Comparison of ENCODE assay signal across 8 mouse cellular contexts in the genomic region with DNA sequence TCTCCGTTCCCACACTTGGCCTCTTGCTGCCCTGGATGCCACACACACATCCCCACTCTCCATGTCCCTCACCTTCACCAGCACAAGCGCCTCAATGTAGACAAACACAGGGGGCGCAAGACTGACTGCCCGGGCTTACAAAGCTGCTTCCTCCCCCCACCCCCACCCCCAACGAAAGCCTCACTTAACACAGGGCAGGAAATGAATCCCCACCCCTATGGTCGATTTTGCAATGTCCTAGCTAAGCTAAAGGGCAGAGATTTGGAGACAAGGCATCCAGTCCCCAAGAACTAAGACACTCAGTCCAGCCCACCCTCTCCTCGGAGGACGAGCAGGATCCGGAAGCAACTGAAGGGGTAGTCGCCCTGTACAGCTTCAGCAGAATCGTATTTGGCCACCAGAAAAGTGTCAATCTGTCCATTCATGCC. TPM values are rescaled to one million over a fixed set of nuclear protein-coding genes. Genes with fewer than 3 reads are reported as not detected.
DNase-seq lines count a peak whose midpoint lies in the region; ATAC-seq and TF ChIP-seq lines count a peak whose summit lies in the region.

No protein-coding gene starts in this region.

- no peaks in the 10 kb centered on the region for H3K9me3 ChIP-seq in embryonic facial prominence, embryonic 10.5 days
- no peaks in the 10 kb centered on the region for H3K9me3 ChIP-seq in megakaryocyte, embryonic 14.5 days

- TF ChIP-seq CTCF in kidney, adult 2 months (conservative IDR thresholded peaks at IDR 0.05; ENCODE audit: insufficient read depth, insufficient read length, low read depth, low read length): no peak

- no peak for TF ChIP-seq POLR2A in kidney, adult 2 months (IDR thresholded peaks at IDR 0.05; ENCODE audit: low read depth, low read length)

- H3K4me1 ChIP-seq in kidney, adult 2 months (ENCODE audit: control insufficient read depth, insufficient read depth, low read length): no peaks in the 10 kb centered on the region
- H3K4me1 ChIP-seq in embryonic facial prominence, embryonic 10.5 days: peaks cover 26% of the 10 kb centered on the region
- peaks cover 7% of the 10 kb centered on the region for H3K4me1 ChIP-seq in megakaryocyte, embryonic 14.5 days

- ATAC-seq in inflammation-experienced regulatory T-cells, adult 6 months: peak; percentile 50

- 4% methylated on average over 11 of the region's 11 CpGs for WGBS in kidney, adult 2 months
- under 1% methylated on average over 11 of the region's 11 CpGs for WGBS in embryonic facial prominence, embryonic 10.5 days

- DNase-seq in kidney, postnatal 14 days: peak; percentile 14
- no peak for DNase-seq in kidney, adult 2 months
- DNase-seq in embryonic facial prominence, embryonic 10.5 days (ENCODE audit: low spot score): peak; percentile 51
- peak; percentile 27 for DNase-seq in thymus, postnatal 25 days
- no peak for DNase-seq in ovary, postnatal 10 days (ENCODE audit: low spot score)
- DNase-seq in urinary bladder, postnatal 36 days (ENCODE audit: low spot score in 2 of 2): no peak

- H3K36me3 ChIP-seq in kidney, adult 2 months (ENCODE audit: control insufficient read depth, insufficient read depth, low read length): no peaks in the 10 kb centered on the region
- no peaks in the 10 kb centered on the region for H3K36me3 ChIP-seq in embryonic facial prominence, embryonic 10.5 days (replicated peaks)
- no peaks in the 10 kb centered on the region for H3K36me3 ChIP-seq in megakaryocyte, embryonic 14.5 days (replicated peaks; ENCODE audit: low read length)

- no peaks in the 10 kb centered on the region for H3K27me3 ChIP-seq in kidney, adult 2 months (replicated peaks; ENCODE audit: control insufficient read depth, insufficient read depth, low read length)
- H3K27me3 ChIP-seq in embryonic facial prominence, embryonic 10.5 days (replicated peaks; ENCODE audit: low read depth, poor library complexity, severe bottlenecking): peaks cover 45% of the 10 kb centered on the region
- peaks cover 26% of the 10 kb centered on the region for H3K27me3 ChIP-seq in megakaryocyte, embryonic 14.5 days (replicated peaks)

- no peak overlapping the region for H3K4me3 ChIP-seq in kidney, adult 2 months (ENCODE audit: insufficient read depth, low read depth, low read length)
- H3K4me3 ChIP-seq in embryonic facial prominence, embryonic 10.5 days: peak overlapping the region; percentile 57
- peak overlapping the region; percentile 69 for H3K4me3 ChIP-seq in megakaryocyte, embryonic 14.5 days (replicated peaks)

- no peak overlapping the region for H3K27ac ChIP-seq in kidney, adult 2 months (ENCODE audit: insufficient read depth, low read depth, low read length)
- peak overlapping the region; percentile 76 for H3K27ac ChIP-seq in embryonic facial prominence, embryonic 10.5 days (replicated peaks)

RNA-seq across cellular contexts. Expression of a gene that starts 32.3 kb away (rescaled TPM):
- 0.08 and 0.31 TPM in 2 replicates for polyA plus RNA-seq in kidney, adult 2 months (2012; rRNA removed)
- 1.1 TPM in 2 replicates for polyA plus RNA-seq in embryonic facial prominence, embryonic 10.5 days (2016; fragmentation: Nextera tagmentation; extraction: Ambion mirVana)
- not detected for polyA plus RNA-seq in inflammation-experienced regulatory T-cells, adult 6 months (2017; shearing (Covaris generic))
- not detected in 2 replicates for polyA plus RNA-seq in megakaryocyte, embryonic 14.5 days (2012; ENCODE audit: insufficient read depth, low replicate concordance)

RNA-seq across cellular contexts. Expression of a gene that starts 32.5 kb away (rescaled TPM):
- polyA plus RNA-seq in kidney, adult 2 months (2012; rRNA removed): 17.9 and 21.6 TPM in 2 replicates
- polyA plus RNA-seq in embryonic facial prominence, embryonic 10.5 days (2016; fragmentation: Nextera tagmentation; extraction: Ambion mirVana): 8.1 TPM in 2 replicates
- polyA plus RNA-seq in inflammation-experienced regulatory T-cells, adult 6 months (2017; shearing (Covaris generic)): under 1 TPM in 2 of 3 experiments, not detected in 1; 0.57 to 0.92 TPM
- not detected in 2 replicates for polyA plus RNA-seq in megakaryocyte, embryonic 14.5 days (2012; ENCODE audit: insufficient read depth, low replicate concordance)

Comparison
In these comparisons a context has a peak if more than half of its experiments do, and no peak if none do; other contexts are left out.
1. DNase-seq: peak in kidney, postnatal 14 days (single experiment), embryonic facial prominence, embryonic 10.5 days (single experiment) and thymus, postnatal 25 days (single experiment); none in kidney, adult 2 months (single experiment), ovary, postnatal 10 days (single experiment) and urinary bladder, postnatal 36 days (0 of 2).